Mouse (Mus musculus) ES-E14 (cell line): Measurements from ENCODE around the gene Ndufv3.

Source experiments
- CHD2 ChIP-seq: IDR thresholded peaks from 2 replicates; pipeline ENCODE4 v1.6.1; 2014; ENCODE audit warnings: mild to moderate bottlenecking, low read depth, low read length, inconsistent platforms
- HCFC1 ChIP-seq: IDR thresholded peaks from 2 replicates; pipeline ENCODE4 v1.6.1; 2012; ENCODE audit warnings: low read length, inconsistent platforms, borderline replicate concordance; ENCODE audit not compliant: insufficient read depth
- MAFK ChIP-seq: IDR thresholded peaks from 2 replicates; pipeline ENCODE4 v1.6.1; 2014; ENCODE audit warnings: mild to moderate bottlenecking, low read depth, low read length, inconsistent platforms; ENCODE audit not compliant: insufficient read depth
- ZNF384 ChIP-seq: IDR thresholded peaks from 2 replicates; pipeline ENCODE4 v1.6.1; 2012; ENCODE audit warnings: low read depth, low read length, inconsistent platforms

DNA sequence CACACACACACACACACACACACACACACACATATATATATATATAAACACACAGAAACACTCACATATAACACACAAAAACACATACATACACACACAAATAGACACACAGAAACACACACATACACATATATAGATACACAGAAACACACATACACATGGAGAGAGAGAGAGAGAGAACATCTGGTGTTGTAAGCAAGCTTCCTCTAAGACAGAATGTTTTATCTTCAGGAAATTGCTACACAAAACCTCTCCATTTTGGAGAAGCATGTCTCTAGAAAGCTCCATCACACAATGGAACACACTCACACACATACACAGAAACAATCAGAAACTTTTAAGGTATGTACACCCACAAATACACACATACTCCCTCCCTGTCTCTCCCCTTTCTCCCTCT, 28.6 kb upstream of the Ndufv3 start:
- TF ChIP-seq HCFC1 (no peak), CHD2 (no peak), ZNF384 (no peak), MAFK (no peak)
